Mouse (Mus musculus): ENCODE results near the gene Epas1.

- TF ChIP-seq CTCF (IDR thresholded peaks at IDR 0.05; ENCODE audit: borderline replicate concordance, insufficient read depth, low read length) (no peak), POLR2A (IDR thresholded peaks at IDR 0.05; ENCODE audit: low read depth, low read length) (no peak)
Observed at GRCm38 (mm10) chr17:86776538-86776937, 23.0 kb downstream of the Epas1 start.

Data from embryonic fibroblast, embryonic 13.5 days (primary cell).